Mouse (Mus musculus) neural tube, embryonic 11.5 days (tissue): Measurements from ENCODE around the gene D630023F18Rik. TPM values are rescaled to one million over a fixed set of nuclear protein-coding genes. Genes with fewer than 3 reads are reported as not detected.
A peak's percentile ranks its signal among the peaks of the same experiment; 100 is the strongest.

Experiments used
- ATAC-seq: fragments of 200-750 bp; cut with Nextera tagmentation; 2 replicates; pipeline ENCODE4 v1.8.0; 2017; ENCODE audit warnings: moderate number of reproducible peaks, mild to moderate bottlenecking, moderate TSS enrichment, moderate library complexity; ENCODE audit not compliant: insufficient read depth, low FRiP score, low TSS enrichment
- DNase-seq: peaks from one replicate; pipeline ENCODE4 v3.0.0-alpha.2; 2015; ENCODE audit warnings: low spot score
- H3K27ac ChIP-seq: fragments of 300-500 bp; sonication (generic); 2 replicates; pipeline ENCODE4 v1.5.1; 2014; ENCODE audit warnings: low read depth, mild to moderate bottlenecking, low read length
- H3K27me3 ChIP-seq: fragments of 300-500 bp; sonication (generic); 2 replicates; pipeline ENCODE4 v1.6.1; 2014; ENCODE audit warnings: mild to moderate bottlenecking, low read length, mixed read lengths; ENCODE audit not compliant: control insufficient read depth, insufficient read depth
- H3K36me3 ChIP-seq: fragments of 300-500 bp; sonication (generic); 2 replicates; pipeline ENCODE4 v1.6.1; 2014; ENCODE audit warnings: mild to moderate bottlenecking, low read length, moderate library complexity, mixed read lengths; ENCODE audit not compliant: control insufficient read depth, insufficient read depth
- H3K4me1 ChIP-seq: fragments of 300-500 bp; sonication (generic); 2 replicates; pipeline ENCODE4 v1.6.1; 2014; ENCODE audit warnings: low read length, mixed read lengths; ENCODE audit not compliant: control insufficient read depth, insufficient read depth
- H3K4me2 ChIP-seq: fragments of 300-500 bp; sonication (generic); 2 replicates; pipeline ENCODE4 v1.6.1; 2014; ENCODE audit warnings: low read depth, mild to moderate bottlenecking, moderate library complexity
- H3K4me3 ChIP-seq: fragments of 300-500 bp; sonication (generic); 2 replicates; pipeline ENCODE4 v1.5.1; 2014; ENCODE audit warnings: low read depth, low read length
- H3K9ac ChIP-seq: fragments of 300-500 bp; sonication (generic); 2 replicates; pipeline ENCODE4 v1.6.1; 2014; ENCODE audit warnings: mild to moderate bottlenecking, low read length
- H3K9me3 ChIP-seq: fragments of 300-500 bp; sonication (generic); 2 replicates; pipeline ENCODE4 v1.6.1; 2016; ENCODE audit warnings: low read length; ENCODE audit not compliant: control insufficient read depth
- WGBS: fragments of 180-500 bp; shearing (Covaris S2); extraction: QIAGEN DNeasy Blood & Tissue Kit; methylation state at CpG from one replicate; pipeline ENCODE4 v1.1.7; 2014; 5-methylcytosine and 5-hydroxymethylcytosine counted together
- polyA plus RNA-seq: library from polyadenylated mRNA; unstranded; fragments of >200 nt; fragmentation: Nextera tagmentation; extraction: Ambion mirVana; gene quantifications from 2 replicates; pipeline ENCODE4 v1.2.1, GENCODE M21; 2014

Gene D630023F18Rik
- polyA plus RNA-seq: 0.18 TPM in 1 of 2 replicates, not detected in the other

DNA sequence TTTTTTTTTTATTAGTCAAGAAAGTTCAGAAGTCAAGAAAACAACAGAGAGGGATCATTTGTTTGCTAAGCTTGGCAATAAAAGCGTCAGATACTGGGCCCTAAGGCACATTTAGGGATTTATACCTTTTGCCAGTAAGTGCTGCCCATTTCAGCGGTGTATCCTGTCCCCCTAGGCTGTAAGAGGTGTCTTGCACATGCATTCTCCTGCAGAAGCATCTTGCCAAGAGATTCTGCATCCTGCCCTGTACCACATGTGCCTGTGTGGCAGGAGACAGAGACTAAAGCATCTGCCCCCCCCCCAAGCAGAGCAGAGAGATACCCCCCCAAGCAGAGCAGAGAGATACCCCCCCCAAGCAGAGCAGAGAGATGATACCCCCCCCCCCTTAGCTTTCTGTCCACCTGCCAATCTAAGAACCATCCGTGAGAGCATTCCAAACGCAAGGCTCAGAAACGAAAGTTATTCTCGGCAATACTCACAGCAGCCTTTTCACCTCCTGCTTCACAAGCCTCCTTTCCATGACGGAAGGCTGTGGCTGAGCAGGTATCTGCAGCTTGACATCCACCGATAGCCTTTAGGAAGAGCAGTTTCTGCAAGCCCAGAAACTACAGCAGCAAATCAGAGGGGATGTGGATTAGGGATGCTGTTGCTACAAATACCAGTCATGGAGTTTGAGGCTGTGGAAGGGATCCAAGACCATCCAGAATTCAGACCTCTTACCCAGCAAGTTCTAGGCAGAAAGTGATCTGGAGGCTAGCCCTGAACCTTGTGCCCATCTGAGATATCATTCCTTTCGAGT, at the start of gene D630023F18Rik:
Gene D630023F18Rik, minus strand, starts transcription at position 641 of the 799 bp plus-strand sequence.
- Histone ChIP-seq H3K4me2 (peak within 1 kb of the TSS; percentile 32; the same call in 1 of the 2 replicates), H3K36me3 (no peaks in the 10 kb centered on the region), H3K27ac (no peak within 1 kb of the TSS), H3K4me3 (no peak within 1 kb of the TSS), H3K9ac (no peak within 1 kb of the TSS), H3K27me3 (no peaks in the 10 kb centered on the region), H3K4me1 (no peaks in the 10 kb centered on the region), H3K9me3 (no peaks in the 10 kb centered on the region)
- 30% methylated on average over 9 of the region's 9 CpGs for WGBS
- DNase-seq (no peak), ATAC-seq (no peak)

DNA sequence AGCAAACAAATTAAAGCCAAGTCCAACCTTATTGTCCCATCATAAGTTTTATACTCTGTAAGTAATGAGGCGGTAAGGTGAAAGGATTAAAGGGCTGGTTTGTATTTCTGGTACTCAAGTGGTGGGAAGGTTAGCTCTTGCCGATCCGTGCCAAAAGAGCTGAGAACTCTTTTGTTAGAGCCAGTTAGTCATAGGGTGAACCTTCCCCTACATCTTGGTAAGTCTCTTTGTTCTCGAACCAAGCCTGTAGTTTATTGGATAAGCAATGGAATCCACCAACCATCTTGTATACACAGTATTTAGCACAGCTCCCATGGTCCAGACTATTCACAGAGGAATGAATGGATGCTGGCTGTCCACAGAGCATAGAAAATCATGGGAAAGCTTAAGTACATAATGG, 48.6 kb upstream of the D630023F18Rik start:
- peaks cover 21% of the 10 kb centered on the region for H3K36me3 ChIP-seq
- H3K4me1 ChIP-seq: no peaks in the 10 kb centered on the region
- WGBS: 89% methylated on average over 4 of the region's 4 CpGs

DNA sequence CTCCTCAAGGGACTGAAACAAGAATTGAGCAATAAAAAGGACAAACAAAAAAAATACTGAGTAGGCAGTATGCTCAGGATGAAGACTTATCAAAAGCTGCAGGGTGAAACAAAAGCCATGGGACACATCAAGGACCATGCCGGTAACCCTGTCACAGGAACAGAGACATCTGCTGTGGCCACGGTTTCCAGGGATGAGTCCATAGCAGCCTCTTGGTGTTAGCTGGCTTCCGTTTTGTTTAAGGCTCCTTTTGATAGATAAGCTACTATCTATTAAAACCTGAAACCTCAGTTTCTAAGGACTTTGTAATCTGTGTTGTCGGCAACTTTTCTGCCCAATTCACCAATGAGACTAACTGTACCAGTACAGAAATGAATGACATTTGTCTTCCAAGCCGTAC, 46.9 kb upstream of the D630023F18Rik start:
- WGBS: 93% methylated on average over 5 of the region's 5 CpGs
- Histone ChIP-seq H3K4me1 (no peaks in the 10 kb centered on the region), H3K9me3 (no peaks in the 10 kb centered on the region), H3K9ac (no peak overlapping the region), H3K27ac (no peak overlapping the region), H3K36me3 (peaks cover 21% of the 10 kb centered on the region), H3K27me3 (no peaks in the 10 kb centered on the region), H3K4me3 (no peak overlapping the region), H3K4me2 (no peak overlapping the region)
- no peak for DNase-seq
- ATAC-seq: no peak

More for the DNA sequence above, 48.6 kb upstream of the D630023F18Rik start:
- Histone ChIP-seq H3K27ac (no peak overlapping the region), H3K4me2 (no peak overlapping the region), H3K9ac (no peak overlapping the region), H3K4me3 (no peak overlapping the region), H3K9me3 (no peaks in the 10 kb centered on the region), H3K27me3 (no peaks in the 10 kb centered on the region)
- DNase-seq (no peak), ATAC-seq (no peak)

DNA sequence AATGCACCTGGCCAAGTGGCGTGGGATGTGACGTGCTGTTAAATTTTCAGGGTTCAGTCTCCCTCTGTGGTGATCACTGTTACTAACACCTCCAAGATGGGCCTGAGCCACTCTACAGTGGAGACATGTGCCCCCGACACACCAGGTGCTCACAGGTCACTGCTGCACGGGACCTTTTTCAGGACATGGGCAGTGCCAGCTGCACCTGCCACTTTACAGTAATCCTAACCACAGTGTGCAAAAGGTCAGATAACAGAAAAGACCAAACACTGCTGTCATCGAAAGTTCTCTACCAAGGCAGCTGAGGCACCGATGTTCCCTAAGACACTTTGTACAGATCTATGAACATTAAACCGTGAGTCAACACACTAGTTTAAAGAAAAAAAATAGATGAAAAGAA, 46.5 kb upstream of the D630023F18Rik start:
- Histone ChIP-seq H3K4me3 (no peak overlapping the region), H3K9me3 (no peaks in the 10 kb centered on the region), H3K36me3 (peaks cover 23% of the 10 kb centered on the region), H3K4me1 (no peaks in the 10 kb centered on the region), H3K27me3 (no peaks in the 10 kb centered on the region), H3K4me2 (no peak overlapping the region), H3K9ac (no peak overlapping the region), H3K27ac (no peak overlapping the region)
- WGBS: 96% methylated on average over 7 of the region's 7 CpGs
- DNase-seq (no peak), ATAC-seq (no peak)

- H3K9me3 ChIP-seq: no peaks in the 10 kb centered on the region
- no peak overlapping the region for H3K4me2 ChIP-seq
- H3K36me3 ChIP-seq: peaks cover 27% of the 10 kb centered on the region
- H3K4me1 ChIP-seq: no peaks in the 10 kb centered on the region
- no peak overlapping the region for H3K4me3 ChIP-seq
- DNase-seq: no peak
- no peak for ATAC-seq
- no peaks in the 10 kb centered on the region for H3K27me3 ChIP-seq
- 94% methylated on average over 1 of the region's 1 CpGs for WGBS
- no peak overlapping the region for H3K27ac ChIP-seq
- H3K9ac ChIP-seq: no peak overlapping the region
These were observed 44.5 kb upstream of the D630023F18Rik start for GRCm38 (mm10) chr1:65167496-65167895.

- DNase-seq (no peak), ATAC-seq (no peak)
- Histone ChIP-seq H3K9me3 (no peaks in the 10 kb centered on the region), H3K4me3 (no peak overlapping the region), H3K27me3 (no peaks in the 10 kb centered on the region), H3K4me1 (no peaks in the 10 kb centered on the region), H3K36me3 (peaks cover 22% of the 10 kb centered on the region), H3K4me2 (no peak overlapping the region), H3K27ac (no peak overlapping the region), H3K9ac (no peak overlapping the region)
- 95% methylated on average over 1 of the region's 1 CpGs for WGBS
These were observed 39.2 kb upstream of the D630023F18Rik start for GRCm38 (mm10) chr1:65162210-65162609.

GRCm38 (mm10) chr1:65156111-65156510, 33.1 kb upstream of the D630023F18Rik start:
- Histone ChIP-seq H3K27ac (no peak overlapping the region), H3K36me3 (peaks cover 7% of the 10 kb centered on the region), H3K27me3 (no peaks in the 10 kb centered on the region), H3K4me1 (no peaks in the 10 kb centered on the region), H3K9me3 (no peaks in the 10 kb centered on the region), H3K9ac (no peak overlapping the region), H3K4me2 (no peak overlapping the region), H3K4me3 (no peak overlapping the region)
- 93% methylated on average over 5 of the region's 5 CpGs for WGBS
- ATAC-seq (no peak), DNase-seq (no peak)

DNA sequence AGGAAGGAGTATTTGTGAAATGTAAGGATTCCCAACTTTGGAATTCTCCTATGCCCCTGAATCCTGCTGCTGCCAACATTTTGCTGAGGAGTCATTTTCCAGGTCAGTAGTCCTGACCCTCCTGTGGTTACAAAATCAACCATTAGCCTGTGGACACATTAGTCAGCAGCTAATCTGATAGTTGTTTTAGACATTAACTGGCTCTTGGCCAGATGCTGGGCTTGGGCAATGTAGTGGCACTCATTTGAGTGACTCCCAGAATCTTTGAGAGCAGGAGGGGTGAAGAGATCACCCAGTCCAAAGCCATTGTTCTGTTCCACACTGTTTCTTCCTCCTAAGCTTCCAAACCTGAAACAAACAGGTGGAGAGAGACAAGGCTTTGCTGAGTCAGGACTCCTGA, 31.8 kb upstream of the D630023F18Rik start:
- no peaks in the 10 kb centered on the region for H3K9me3 ChIP-seq
- ATAC-seq (no peak), DNase-seq (no peak)
- no peak overlapping the region for H3K4me2 ChIP-seq
- H3K27ac ChIP-seq: no peak overlapping the region
- H3K4me3 ChIP-seq: no peak overlapping the region
- no peaks in the 10 kb centered on the region for H3K4me1 ChIP-seq
- peaks cover 2% of the 10 kb centered on the region; the same call in 1 of the 2 replicates for H3K36me3 ChIP-seq
- H3K27me3 ChIP-seq: no peaks in the 10 kb centered on the region
- no peak overlapping the region for H3K9ac ChIP-seq

GRCm38 (mm10) chr1:65147971-65148370, 25.0 kb upstream of the D630023F18Rik start:
- Histone ChIP-seq H3K9ac (no peak overlapping the region), H3K4me1 (no peaks in the 10 kb centered on the region), H3K27me3 (no peaks in the 10 kb centered on the region), H3K9me3 (no peaks in the 10 kb centered on the region), H3K27ac (no peak overlapping the region), H3K36me3 (no peaks in the 10 kb centered on the region), H3K4me3 (no peak overlapping the region), H3K4me2 (no peak overlapping the region)
- ATAC-seq: no peak
- no peak for DNase-seq
- 79% methylated on average over 3 of the region's 3 CpGs for WGBS
